Mouse (Mus musculus) forebrain, embryonic 12.5 days (tissue): ENCODE measurements at regions not wholly inside any gene's neighbourhood (a gene's known extent, or its start where the extent isn't known, plus 50 kb on each side); places are given as distances from the start of the nearest gene placed in this dataset.

ENCODE experiments used
- ATAC-seq: fragments of 200-750 bp; cut with Nextera tagmentation; 2 replicates; pipeline ENCODE4 v1.8.0; 2017; ENCODE audit warnings: moderate TSS enrichment; ENCODE audit not compliant: low FRiP score
- H3K27ac ChIP-seq: fragments of 300-500 bp; sonication (generic); 2 replicates; pipeline ENCODE4 v1.5.1; 2016; ENCODE audit warnings: mild to moderate bottlenecking
- H3K27me3 ChIP-seq: fragments of 300-500 bp; sonication (generic); 2 replicates; pipeline ENCODE4 v1.6.1; 2016; ENCODE audit warnings: mild to moderate bottlenecking
- H3K36me3 ChIP-seq: fragments of 300-500 bp; sonication (generic); replicated peaks from 2 replicates; pipeline ENCODE4 v1.6.1; 2016; ENCODE audit warnings: mild to moderate bottlenecking
- H3K4me1 ChIP-seq: fragments of 300-500 bp; sonication (generic); 2 replicates; pipeline ENCODE4 v1.6.1; 2016
- H3K4me2 ChIP-seq: fragments of 300-500 bp; sonication (generic); 2 replicates; pipeline ENCODE4 v1.6.1; 2016; ENCODE audit warnings: mild to moderate bottlenecking, moderate library complexity
- H3K4me3 ChIP-seq: fragments of 300-500 bp; sonication (generic); replicated peaks from 2 replicates; pipeline ENCODE4 v1.5.1; 2016; ENCODE audit warnings: mild to moderate bottlenecking
- H3K9ac ChIP-seq: fragments of 300-500 bp; sonication (generic); 2 replicates; pipeline ENCODE4 v1.6.1; 2016; ENCODE audit warnings: mild to moderate bottlenecking
- H3K9me3 ChIP-seq: fragments of 300-500 bp; sonication (generic); 2 replicates; pipeline ENCODE4 v1.6.1; 2016
- WGBS: fragments of 180-500 bp; shearing (Covaris S2); methylation state at CpG from one replicate; pipeline ENCODE4 v1.1.7; 2016; 5-methylcytosine and 5-hydroxymethylcytosine counted together

- peaks cover 20% of the 10 kb centered on the region for H3K4me1 ChIP-seq
- H3K27me3 ChIP-seq, result peaks cover 7% of the 10 kb centered on the region; the same call in 1 of the 2 replicates
- no peak overlapping the region for H3K27ac ChIP-seq
- no peak for ATAC-seq
- no peak overlapping the region for H3K4me2 ChIP-seq
- H3K9ac ChIP-seq, result no peak overlapping the region
- H3K4me3 ChIP-seq, result no peak overlapping the region
- H3K9me3 ChIP-seq, result no peaks in the 10 kb centered on the region
- no peaks in the 10 kb centered on the region for H3K36me3 ChIP-seq
- WGBS, result 93% methylated on average over 5 of the region's 5 CpGs
These were observed 226.1 kb upstream of the Arid1b start for GRCm38 (mm10) chr17:4767947-4768522.

GRCm38 (mm10) chr17:4769284-4769683, 224.8 kb upstream of the Arid1b start:
- ATAC-seq, result no peak
- no peak overlapping the region for H3K27ac ChIP-seq
- H3K36me3 ChIP-seq, result no peaks in the 10 kb centered on the region
- no peak overlapping the region for H3K4me3 ChIP-seq
- peaks cover 12% of the 10 kb centered on the region for H3K4me1 ChIP-seq
- 68% methylated on average over 4 of the region's 4 CpGs for WGBS
- H3K9ac ChIP-seq, result no peak overlapping the region
- H3K27me3 ChIP-seq, result peaks cover 7% of the 10 kb centered on the region; the same call in 1 of the 2 replicates
- no peaks in the 10 kb centered on the region for H3K9me3 ChIP-seq
- H3K4me2 ChIP-seq, result no peak overlapping the region

DNA sequence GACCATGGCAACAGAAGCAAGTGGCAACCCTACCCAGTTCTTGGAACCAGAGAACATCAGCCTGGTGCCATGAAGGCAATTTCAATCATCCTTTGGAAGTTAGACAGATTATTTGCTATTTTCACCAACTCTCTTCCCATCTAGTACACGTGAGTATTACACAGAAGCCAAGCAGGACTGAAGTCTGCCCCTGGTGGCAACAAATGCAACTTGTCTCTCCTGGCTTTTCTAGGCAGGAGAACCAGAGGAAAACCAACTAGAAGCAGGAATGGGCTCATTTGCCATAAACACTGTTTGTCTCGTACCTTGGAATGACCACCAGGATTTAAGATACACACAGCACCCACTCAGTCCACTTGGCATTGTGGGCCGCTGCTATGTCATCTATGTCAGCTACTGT, 224.1 kb upstream of the Arid1b start:
- Histone ChIP-seq H3K9me3 (no peaks in the 10 kb centered on the region), H3K4me1 (peaks cover 12% of the 10 kb centered on the region), H3K36me3 (no peaks in the 10 kb centered on the region), H3K4me2 (no peak overlapping the region), H3K27ac (no peak overlapping the region), H3K27me3 (0 out of 2 replicates have a peak, but pooled peaks cover 3% of the 10 kb centered on the region), H3K4me3 (no peak overlapping the region), H3K9ac (no peak overlapping the region)
- no peak for ATAC-seq
- WGBS, result 81% methylated on average over 3 of the region's 3 CpGs

DNA sequence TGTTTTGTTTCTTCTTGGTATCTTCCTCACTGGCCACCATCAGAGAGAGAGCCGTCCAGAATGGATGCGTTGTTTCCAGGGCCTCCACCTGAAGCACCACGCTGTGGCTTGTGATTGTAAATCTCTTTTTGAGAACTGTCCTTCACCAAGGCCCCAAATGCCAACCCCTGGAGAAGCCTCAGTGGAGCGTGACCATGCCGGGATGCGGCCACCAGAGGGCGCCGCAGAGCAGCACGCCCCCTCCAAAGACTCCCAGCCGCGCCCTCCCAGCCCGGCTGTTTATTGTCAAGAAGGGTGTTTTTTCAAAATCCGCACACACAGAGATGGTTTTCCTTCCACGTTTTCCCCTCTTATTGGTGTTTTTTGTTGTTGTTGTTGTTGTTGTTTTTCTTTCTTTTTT, 216.0 kb upstream of the Arid1b start:
- peak; percentile 83 for ATAC-seq
- Histone ChIP-seq H3K27me3 (peaks cover 7% of the 10 kb centered on the region; the same call in 1 of the 2 replicates), H3K9ac (no peak overlapping the region), H3K4me2 (no peak overlapping the region), H3K4me1 (peaks cover 4% of the 10 kb centered on the region; the same call in 1 of the 2 replicates), H3K36me3 (no peaks in the 10 kb centered on the region), H3K4me3 (no peak overlapping the region), H3K9me3 (no peaks in the 10 kb centered on the region), H3K27ac (no peak overlapping the region)
- WGBS, result 1% methylated on average over 14 of the region's 14 CpGs

- no peak for ATAC-seq
- Histone ChIP-seq H3K9ac (no peak overlapping the region), H3K27ac (no peak overlapping the region), H3K27me3 (peaks cover 7% of the 10 kb centered on the region; the same call in 1 of the 2 replicates), H3K4me3 (no peak overlapping the region), H3K36me3 (no peaks in the 10 kb centered on the region), H3K4me1 (peaks cover 4% of the 10 kb centered on the region; the same call in 1 of the 2 replicates), H3K4me2 (no peak overlapping the region), H3K9me3 (no peaks in the 10 kb centered on the region)
- WGBS, result 94% methylated on average over 10 of the region's 10 CpGs
These were observed 215.1 kb upstream of the Arid1b start for GRCm38 (mm10) chr17:4779017-4779416.

DNA sequence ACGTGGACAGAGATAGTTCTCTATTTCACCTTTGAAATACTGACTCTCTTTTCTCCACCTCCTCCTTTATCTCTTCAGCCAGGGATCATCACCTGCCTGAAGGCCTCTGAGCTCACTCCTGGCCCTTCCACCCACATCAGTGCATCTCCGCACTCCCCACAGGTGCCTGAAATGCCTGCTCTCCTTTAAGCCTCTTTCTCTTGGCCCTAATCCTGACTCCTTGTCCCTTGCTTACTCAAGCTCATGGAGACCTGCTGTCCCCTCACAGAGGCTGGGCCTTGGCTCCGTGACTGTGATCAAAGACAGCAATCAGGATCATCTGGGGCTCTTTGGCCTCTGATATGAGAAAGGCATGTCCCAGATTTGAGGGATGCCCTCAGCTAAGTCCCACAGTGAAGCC, 212.5 kb upstream of the Arid1b start:
- no peak overlapping the region for H3K4me2 ChIP-seq
- peaks cover 4% of the 10 kb centered on the region; the same call in 1 of the 2 replicates for H3K27me3 ChIP-seq
- H3K27ac ChIP-seq, result no peak overlapping the region
- WGBS, result 80% methylated on average over 3 of the region's 3 CpGs
- no peaks in the 10 kb centered on the region for H3K36me3 ChIP-seq
- H3K4me1 ChIP-seq, result peaks cover 4% of the 10 kb centered on the region; the same call in 1 of the 2 replicates
- no peak overlapping the region for H3K4me3 ChIP-seq
- H3K9ac ChIP-seq, result no peak overlapping the region
- no peak for ATAC-seq
- H3K9me3 ChIP-seq, result no peaks in the 10 kb centered on the region

GRCm38 (mm10) chr17:4784296-4784695, 209.8 kb upstream of the Arid1b start:
- Histone ChIP-seq H3K4me3 (no peak overlapping the region), H3K4me1 (no peaks in the 10 kb centered on the region), H3K27ac (no peak overlapping the region), H3K27me3 (no peaks in the 10 kb centered on the region), H3K36me3 (no peaks in the 10 kb centered on the region), H3K9me3 (no peaks in the 10 kb centered on the region), H3K4me2 (no peak overlapping the region), H3K9ac (no peak overlapping the region)
- ATAC-seq, result no peak
- WGBS, result 73% methylated on average over 5 of the region's 5 CpGs

GRCm38 (mm10) chr17:4785281-4785839, 208.8 kb upstream of the Arid1b start:
- no peaks in the 10 kb centered on the region for H3K4me1 ChIP-seq
- H3K9ac ChIP-seq, result no peak overlapping the region
- WGBS, result 71% methylated on average over 6 of the region's 6 CpGs
- no peak for ATAC-seq
- no peak overlapping the region for H3K4me3 ChIP-seq
- no peaks in the 10 kb centered on the region for H3K36me3 ChIP-seq
- no peaks in the 10 kb centered on the region for H3K9me3 ChIP-seq
- H3K27ac ChIP-seq, result no peak overlapping the region
- H3K4me2 ChIP-seq, result no peak overlapping the region
- H3K27me3 ChIP-seq, result no peaks in the 10 kb centered on the region

DNA sequence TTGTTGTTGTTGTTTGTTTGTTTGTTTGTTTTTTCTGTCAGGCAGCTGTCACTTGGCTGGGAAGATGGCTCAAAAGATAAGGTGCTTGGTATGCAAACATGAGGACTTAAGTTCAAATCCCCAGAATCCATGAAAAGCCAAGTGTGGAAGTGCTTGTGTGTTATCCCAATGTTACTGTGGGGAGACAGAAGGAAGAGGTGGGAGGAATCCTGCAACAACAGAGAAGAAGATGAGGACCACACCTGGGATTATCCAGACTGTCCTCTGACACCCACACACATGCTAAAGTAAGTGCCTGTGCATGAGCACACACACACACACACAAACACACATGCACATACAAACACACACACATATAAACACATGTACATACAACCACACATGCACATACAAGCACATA, 207.6 kb upstream of the Arid1b start:
- no peak for ATAC-seq
- Histone ChIP-seq H3K4me2 (no peak overlapping the region), H3K9ac (no peak overlapping the region), H3K4me3 (no peak overlapping the region), H3K27ac (no peak overlapping the region), H3K36me3 (no peaks in the 10 kb centered on the region), H3K9me3 (no peaks in the 10 kb centered on the region), H3K27me3 (no peaks in the 10 kb centered on the region), H3K4me1 (no peaks in the 10 kb centered on the region)

- H3K4me1 ChIP-seq, result no peaks in the 10 kb centered on the region
- no peak for ATAC-seq
- H3K36me3 ChIP-seq, result no peaks in the 10 kb centered on the region
- WGBS, result 87% methylated on average over 10 of the region's 10 CpGs
- H3K9me3 ChIP-seq, result no peaks in the 10 kb centered on the region
- H3K9ac ChIP-seq, result no peak overlapping the region
- no peak overlapping the region for H3K27ac ChIP-seq
- no peak overlapping the region for H3K4me2 ChIP-seq
- H3K27me3 ChIP-seq, result no peaks in the 10 kb centered on the region
- no peak overlapping the region for H3K4me3 ChIP-seq
These were observed 202.3 kb upstream of the Arid1b start for GRCm38 (mm10) chr17:4791873-4792272.

DNA sequence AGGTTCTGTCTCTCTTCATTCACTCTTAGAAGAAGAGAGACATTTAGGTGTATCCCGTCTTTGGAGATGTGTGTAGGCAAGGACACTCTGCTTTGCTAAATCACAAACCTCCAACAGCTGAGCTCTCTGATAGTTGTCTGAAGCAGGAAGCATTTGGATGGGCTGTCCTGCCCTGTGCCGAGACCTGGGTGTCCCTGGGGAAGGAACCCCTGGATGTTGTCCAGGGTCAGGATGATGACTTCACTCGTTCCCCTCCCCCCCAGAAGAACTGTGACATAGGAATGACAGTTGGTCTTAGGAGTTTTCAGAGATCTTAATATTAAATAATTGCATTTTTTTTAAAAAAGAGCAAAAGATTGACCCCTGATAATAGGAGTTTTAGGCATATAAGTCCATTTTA, 197.9 kb upstream of the Arid1b start:
- H3K4me3 ChIP-seq, result no peak overlapping the region
- no peaks in the 10 kb centered on the region for H3K9me3 ChIP-seq
- H3K27ac ChIP-seq, result no peak overlapping the region
- H3K9ac ChIP-seq, result no peak overlapping the region
- H3K27me3 ChIP-seq, result no peaks in the 10 kb centered on the region
- no peaks in the 10 kb centered on the region for H3K36me3 ChIP-seq
- no peaks in the 10 kb centered on the region for H3K4me1 ChIP-seq
- no peak for ATAC-seq
- 86% methylated on average over 3 of the region's 3 CpGs for WGBS
- no peak overlapping the region for H3K4me2 ChIP-seq

DNA sequence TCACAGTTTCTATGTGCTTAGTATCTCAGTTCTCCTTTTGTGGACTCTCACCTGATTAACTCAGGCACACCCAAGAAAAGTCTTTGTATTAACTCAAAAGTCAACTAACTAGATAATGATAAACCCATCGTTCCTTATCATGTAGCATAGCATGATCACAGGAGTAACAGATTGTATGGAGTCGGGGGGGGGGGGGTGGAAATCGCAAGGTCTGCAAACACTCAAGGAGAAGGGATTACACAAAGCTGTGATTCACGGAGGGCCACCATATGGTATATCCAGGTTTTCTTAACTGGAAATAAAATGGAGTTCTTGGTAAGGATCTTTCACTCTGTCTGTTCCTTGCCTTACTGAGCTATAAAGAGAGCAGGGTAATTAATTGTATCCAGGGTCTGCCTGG, 190.1 kb upstream of the Arid1b start:
- no peak overlapping the region for H3K4me3 ChIP-seq
- no peaks in the 10 kb centered on the region for H3K27me3 ChIP-seq
- H3K36me3 ChIP-seq, result no peaks in the 10 kb centered on the region
- H3K9me3 ChIP-seq, result no peaks in the 10 kb centered on the region
- H3K4me2 ChIP-seq, result no peak overlapping the region
- no peak overlapping the region for H3K27ac ChIP-seq
- ATAC-seq, result no peak
- no peaks in the 10 kb centered on the region for H3K4me1 ChIP-seq
- WGBS, result 90% methylated on average over 4 of the region's 4 CpGs
- H3K9ac ChIP-seq, result no peak overlapping the region

DNA sequence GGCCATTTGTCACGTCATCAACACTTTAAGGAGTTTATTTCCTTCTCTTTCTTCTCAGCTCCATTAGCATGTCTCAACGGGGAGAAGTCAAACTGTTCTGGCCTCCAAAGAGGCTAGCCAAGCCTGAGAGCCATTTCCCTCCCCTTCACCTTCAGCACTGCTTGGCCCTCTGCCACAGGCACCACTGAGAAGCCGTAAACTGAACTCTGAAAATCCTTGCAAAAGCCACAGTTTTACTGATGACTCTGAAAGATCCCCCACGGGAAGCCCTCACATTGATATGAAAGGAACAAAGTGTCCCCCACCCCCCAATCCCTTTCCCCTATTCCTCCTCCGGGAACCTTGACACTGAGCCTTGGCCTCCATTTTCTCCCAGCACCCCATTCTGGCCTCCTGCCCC, 188.1 kb upstream of the Arid1b start:
- ATAC-seq, result no peak
- WGBS, result 74% methylated on average over 5 of the region's 5 CpGs
- no peaks in the 10 kb centered on the region for H3K36me3 ChIP-seq

More for the DNA sequence above, 188.1 kb upstream of the Arid1b start:
- no peaks in the 10 kb centered on the region for H3K4me1 ChIP-seq
- no peak overlapping the region for H3K9ac ChIP-seq
- no peak overlapping the region for H3K4me3 ChIP-seq
- H3K27ac ChIP-seq, result no peak overlapping the region
- H3K9me3 ChIP-seq, result no peaks in the 10 kb centered on the region
- no peak overlapping the region for H3K4me2 ChIP-seq
- no peaks in the 10 kb centered on the region for H3K27me3 ChIP-seq
